18 mouse cellular contexts compared by ENCODE assay signal in the genomic region with DNA sequence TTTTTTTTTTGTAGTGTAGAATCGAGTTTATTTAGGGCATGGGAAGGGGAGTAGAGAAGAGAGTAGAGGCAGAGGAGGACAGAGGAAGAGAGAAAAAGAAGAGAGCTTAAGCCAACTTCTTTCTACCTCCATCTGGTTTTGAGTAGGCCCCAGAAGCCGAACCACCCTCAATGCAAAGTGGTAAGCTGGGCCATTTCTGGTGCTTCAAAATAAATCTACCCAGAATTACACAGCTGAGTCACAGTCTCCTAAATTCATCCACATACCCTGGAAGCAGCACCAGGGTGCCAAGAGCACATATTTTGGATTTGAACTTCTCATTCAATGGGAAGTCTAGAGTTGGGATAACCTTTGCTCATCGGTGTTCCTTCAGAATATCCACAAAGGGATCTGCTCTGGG.
DNase-seq lines count a peak whose midpoint lies in the region; TF ChIP-seq lines count a peak whose summit lies in the region.
"Had no signal": no experiment of that assay in that cellular context is flagged by ENCODE, and none has a peak within 500 bp of the region (broad histone marks: within the 10 kb centered on the region; RNA-seq: fewer than 3 reads in every experiment).

No protein-coding gene starts in this region.

- H3K4me3 ChIP-seq in left cerebral cortex, adult 2 months, result no peak overlapping the region
- H3K4me3 ChIP-seq: embryonic facial prominence, embryonic 10.5 days; forebrain, embryonic 13.5 days; heart, adult 2 months; heart, embryonic 15.5 days; hindbrain, embryonic 10.5 days had no signal

- H3K27ac ChIP-seq in left cerebral cortex, adult 2 months, result peak overlapping the region; percentile 58
- H3K27ac ChIP-seq: embryonic facial prominence, embryonic 10.5 days; forebrain, embryonic 13.5 days; heart, adult 2 months; heart, embryonic 15.5 days; hindbrain, embryonic 10.5 days; hindbrain, embryonic 14.5 days had no signal

- DNase-seq in frontal cortex, postnatal 36 days (ENCODE audit: low spot score in 2 of 2), result peak; percentile 45 to 65
- DNase-seq in frontal cortex, postnatal 25 days (ENCODE audit: low spot score in 2 of 2), result no peak
- no peak for DNase-seq in left cerebral cortex, adult 2 months (ENCODE audit: extremely low spot score in 1 of 2, low spot score in 2 of 2)
- DNase-seq in left cerebral cortex, postnatal 14 days (ENCODE audit: low spot score in 2 of 2), result no peak
- DNase-seq in right cerebral cortex, adult 18-20 months, result peak; percentile 71
- DNase-seq in right cerebral cortex, adult 2 months (ENCODE audit: low spot score in 2 of 2), result no peak
- DNase-seq in telencephalon, adult 2 months (ENCODE audit: low read depth, low spot score), result peak; percentile 90
- DNase-seq: adrenal gland, postnatal 14 days; cerebellum, adult 18-20 months; cerebellum, adult 9-11 months; cerebellum, postnatal 36 days; gastrocnemius, postnatal 10 days; heart, adult 2 months had no signal

- no peak for TF ChIP-seq CTCF in left cerebral cortex, adult 2 months (IDR thresholded peaks at IDR 0.05)

- intact Hi-C loops in left cerebral cortex, adult 2 months (cut with DNase I), result loop anchor here (1.0 to 5.0 kb wide), 2 partner anchors 19 to 53 kb away; no protein-coding TSS in a partner anchor
- intact Hi-C loops in left cerebral cortex, postnatal 14 days (cut with DNase I), result no loop called here

Comparison
In these comparisons a context has a peak if more than half of its experiments do, and no peak if none do; other contexts are left out.
1. DNase-seq: peak in frontal cortex, postnatal 36 days (2 of 2), right cerebral cortex, adult 18-20 months (single experiment) and telencephalon, adult 2 months (single experiment); none in frontal cortex, postnatal 25 days (0 of 2), left cerebral cortex, adult 2 months (0 of 2), left cerebral cortex, postnatal 14 days (0 of 2) and right cerebral cortex, adult 2 months (0 of 2).